Mouse (Mus musculus) stomach, postnatal 0 days (tissue): ENCODE measurements at regions not wholly inside any gene's neighbourhood (a gene's known extent, or its start where the extent isn't known, plus 50 kb on each side); places are given as distances from the start of the nearest gene placed in this dataset.

Experiments used
- ATAC-seq: fragments of 200-750 bp; cut with Nextera tagmentation; 2 replicates; pipeline ENCODE4 v1.8.0; 2017; ENCODE audit not compliant: low FRiP score, low TSS enrichment
- DNase-seq: peaks from one replicate; pipeline ENCODE4 v3.0.0-alpha.2; 2016; ENCODE audit warnings: low spot score
- H3K27ac ChIP-seq: fragments of 300-500 bp; sonication (generic); replicated peaks from 2 replicates; pipeline ENCODE4 v1.5.1; 2014; ENCODE audit warnings: mild to moderate bottlenecking, control low read depth
- H3K27me3 ChIP-seq: fragments of 300-500 bp; sonication (generic); 2 replicates; pipeline ENCODE4 v1.6.1; 2014; ENCODE audit warnings: low read length; ENCODE audit not compliant: control insufficient read depth, insufficient read depth
- H3K36me3 ChIP-seq: fragments of 300-500 bp; sonication (generic); 2 replicates; pipeline ENCODE4 v1.6.1; 2014; ENCODE audit warnings: low read length, mixed read lengths; ENCODE audit not compliant: control insufficient read depth, insufficient read depth
- H3K4me1 ChIP-seq: fragments of 300-500 bp; sonication (generic); replicated peaks from 2 replicates; pipeline ENCODE4 v1.6.1; 2014; ENCODE audit warnings: antibody characterized with exemption; ENCODE audit not compliant: control insufficient read depth, insufficient read depth
- H3K4me2 ChIP-seq: fragments of 300-500 bp; sonication (generic); replicated peaks from 2 replicates; pipeline ENCODE4 v1.6.1; 2014; ENCODE audit warnings: low read depth, mild to moderate bottlenecking, control low read depth, moderate library complexity
- H3K4me3 ChIP-seq: fragments of 300-500 bp; sonication (generic); 2 replicates; pipeline ENCODE4 v1.5.1; 2014; ENCODE audit warnings: low read depth, low read length, control low read depth
- H3K9ac ChIP-seq: fragments of 300-500 bp; sonication (generic); 2 replicates; pipeline ENCODE4 v1.6.1; 2014; ENCODE audit warnings: mild to moderate bottlenecking, low read length, control low read depth, mixed read lengths
- H3K9me3 ChIP-seq: fragments of 300-500 bp; sonication (generic); 2 replicates; pipeline ENCODE4 v1.6.1; 2016; ENCODE audit warnings: low read length; ENCODE audit not compliant: control insufficient read depth
- CTCF ChIP-seq: IDR thresholded peaks from 2 replicates; pipeline ENCODE4 v1.5.1; 2016; ENCODE audit warnings: antibody characterized with exemption, low read depth, mild to moderate bottlenecking, moderate library complexity
- EP300 ChIP-seq: optimal IDR thresholded peaks from 2 replicates; pipeline ENCODE3; 2016; ENCODE audit warnings: antibody characterized with exemption
- WGBS: fragments of 180-500 bp; shearing (Covaris S2); extraction: QIAGEN DNeasy Blood & Tissue Kit; methylation state at CpG from one replicate; pipeline ENCODE4 v1.1.7; 2014; 5-methylcytosine and 5-hydroxymethylcytosine counted together

- H3K27ac ChIP-seq = no peak overlapping the region
- DNase-seq = no peak
- no peak for TF ChIP-seq CTCF
- TF ChIP-seq EP300 = no peak
Observed at GRCm38 (mm10) chr5:14309981-14310380, 204.7 kb upstream of the Pclo start.

GRCm38 (mm10) chr5:14311729-14312128 lies 203.0 kb upstream of the Pclo start:
- 83% methylated on average over 3 of the region's 3 CpGs for WGBS
- Histone ChIP-seq H3K36me3 (no peaks in the 10 kb centered on the region), H3K27me3 (no peaks in the 10 kb centered on the region), H3K9ac (no peak overlapping the region), H3K27ac (no peak overlapping the region), H3K4me1 (no peaks in the 10 kb centered on the region), H3K4me3 (no peak overlapping the region), H3K9me3 (no peaks in the 10 kb centered on the region), H3K4me2 (no peak overlapping the region)
- ATAC-seq = no peak
- DNase-seq = no peak
- TF ChIP-seq EP300 = no peak
- no peak for TF ChIP-seq CTCF

More at GRCm38 (mm10) chr5:14309981-14310380, 204.7 kb upstream of the Pclo start:
- Histone ChIP-seq H3K27me3 (no peaks in the 10 kb centered on the region), H3K9me3 (no peaks in the 10 kb centered on the region), H3K9ac (no peak overlapping the region), H3K4me3 (no peak overlapping the region), H3K4me2 (no peak overlapping the region), H3K36me3 (no peaks in the 10 kb centered on the region), H3K4me1 (no peaks in the 10 kb centered on the region)
- ATAC-seq = peak; percentile 54; the same call in 1 of the 2 replicates
- 74% methylated on average over 5 of the region's 5 CpGs for WGBS

GRCm38 (mm10) chr5:14320216-14320615 lies 194.5 kb upstream of the Pclo start:
- DNase-seq (no peak), ATAC-seq (no peak)
- no peaks in the 10 kb centered on the region for H3K9me3 ChIP-seq
- no peak overlapping the region for H3K4me2 ChIP-seq
- H3K4me1 ChIP-seq = no peaks in the 10 kb centered on the region
- no peaks in the 10 kb centered on the region for H3K27me3 ChIP-seq
- H3K27ac ChIP-seq = no peak overlapping the region
- no peak overlapping the region for H3K9ac ChIP-seq
- no peak overlapping the region for H3K4me3 ChIP-seq
- H3K36me3 ChIP-seq = no peaks in the 10 kb centered on the region
- TF ChIP-seq EP300 = no peak
- TF ChIP-seq CTCF = no peak
- 72% methylated on average over 4 of the region's 4 CpGs for WGBS

- TF ChIP-seq EP300 = no peak
- TF ChIP-seq CTCF = no peak
- Histone ChIP-seq H3K9me3 (no peaks in the 10 kb centered on the region), H3K4me2 (no peak overlapping the region), H3K9ac (no peak overlapping the region), H3K36me3 (no peaks in the 10 kb centered on the region), H3K4me1 (no peaks in the 10 kb centered on the region), H3K27ac (no peak overlapping the region), H3K4me3 (no peak overlapping the region), H3K27me3 (no peaks in the 10 kb centered on the region)
- ATAC-seq (no peak), DNase-seq (no peak)
- 74% methylated on average over 1 of the region's 1 CpGs for WGBS
Observed at GRCm38 (mm10) chr5:14322000-14322399, 192.7 kb upstream of the Pclo start.

GRCm38 (mm10) chr5:14360446-14360845 lies 154.3 kb upstream of the Pclo start:
- WGBS = 44% methylated on average over 1 of the region's 1 CpGs
- Histone ChIP-seq H3K4me1 (no peaks in the 10 kb centered on the region), H3K4me3 (no peak overlapping the region), H3K36me3 (no peaks in the 10 kb centered on the region), H3K27me3 (no peaks in the 10 kb centered on the region), H3K27ac (no peak overlapping the region), H3K9me3 (no peaks in the 10 kb centered on the region), H3K4me2 (no peak overlapping the region), H3K9ac (no peak overlapping the region)
- TF ChIP-seq CTCF (no peak), EP300 (no peak)
- DNase-seq (no peak), ATAC-seq (no peak)

GRCm38 (mm10) chr5:14389184-14389890 lies 125.4 kb upstream of the Pclo start:
- 17% methylated on average over 6 of the region's 6 CpGs for WGBS
- 0 out of 2 replicates have a peak, but pooled peaks have one; percentile 54 for ATAC-seq
- no peak overlapping the region for H3K9ac ChIP-seq
- TF ChIP-seq EP300 = no peak
- TF ChIP-seq CTCF = peak; percentile 74
- H3K27ac ChIP-seq = no peak overlapping the region
- no peak overlapping the region for H3K4me3 ChIP-seq
- no peaks in the 10 kb centered on the region for H3K36me3 ChIP-seq
- no peaks in the 10 kb centered on the region for H3K4me1 ChIP-seq
- H3K9me3 ChIP-seq = no peaks in the 10 kb centered on the region
- DNase-seq = peak; percentile 45
- no peak overlapping the region for H3K4me2 ChIP-seq
- no peaks in the 10 kb centered on the region for H3K27me3 ChIP-seq
